Mouse (Mus musculus) heart, embryonic 12.5 days (tissue): ENCODE measurements around the gene Tmem203. TPM values are rescaled to one million over a fixed set of nuclear protein-coding genes. Genes with fewer than 3 reads are reported as not detected.

ENCODE experiments used
- ATAC-seq: fragments of 200-750 bp; cut with Nextera tagmentation; 2 replicates; pipeline ENCODE4 v1.8.0; 2017; ENCODE audit warnings: moderate TSS enrichment, moderate library complexity; ENCODE audit not compliant: insufficient number of reproducible peaks, low FRiP score
- H3K27ac ChIP-seq: fragments of 300-500 bp; sonication (generic); 2 replicates; pipeline ENCODE4 v1.5.1; 2016; ENCODE audit warnings: mild to moderate bottlenecking, moderate library complexity; ENCODE audit not compliant: poor library complexity, severe bottlenecking
- H3K27me3 ChIP-seq: fragments of 300-500 bp; sonication (generic); replicated peaks from 2 replicates; pipeline ENCODE4 v1.6.1; 2016; ENCODE audit warnings: mild to moderate bottlenecking, moderate library complexity
- H3K36me3 ChIP-seq: fragments of 300-500 bp; sonication (generic); 2 replicates; pipeline ENCODE4 v1.6.1; 2016; ENCODE audit warnings: mild to moderate bottlenecking, moderate library complexity
- H3K4me1 ChIP-seq: fragments of 300-500 bp; sonication (generic); replicated peaks from 2 replicates; pipeline ENCODE4 v1.6.1; 2016; ENCODE audit warnings: mild to moderate bottlenecking
- H3K4me2 ChIP-seq: fragments of 300-500 bp; sonication (generic); 2 replicates; pipeline ENCODE4 v1.6.1; 2016; ENCODE audit warnings: mild to moderate bottlenecking, moderate library complexity
- H3K4me3 ChIP-seq: fragments of 300-500 bp; sonication (generic); 2 replicates; pipeline ENCODE4 v1.5.1; 2016; ENCODE audit warnings: mild to moderate bottlenecking
- H3K9ac ChIP-seq: fragments of 300-500 bp; sonication (generic); 2 replicates; pipeline ENCODE4 v1.6.1; 2016; ENCODE audit warnings: mild to moderate bottlenecking, moderate library complexity
- H3K9me3 ChIP-seq: fragments of 300-500 bp; sonication (generic); replicated peaks from 2 replicates; pipeline ENCODE4 v1.6.1; 2016; ENCODE audit warnings: mild to moderate bottlenecking, moderate library complexity
- WGBS: fragments of 180-500 bp; shearing (Covaris S2); methylation state at CpG from one replicate; pipeline ENCODE4 v1.1.7; 2016; 5-methylcytosine and 5-hydroxymethylcytosine counted together
- polyA plus RNA-seq: library from polyadenylated mRNA; unstranded; fragments of >200 nt; fragmentation: Nextera tagmentation; extraction: Ambion mirVana; gene quantifications from 2 replicates; pipeline ENCODE4 v1.2.1, GENCODE M21; 2016

The Tmem203 gene
- polyA plus RNA-seq, 1 experiment from 2014 or later = 18.3 TPM

DNA sequence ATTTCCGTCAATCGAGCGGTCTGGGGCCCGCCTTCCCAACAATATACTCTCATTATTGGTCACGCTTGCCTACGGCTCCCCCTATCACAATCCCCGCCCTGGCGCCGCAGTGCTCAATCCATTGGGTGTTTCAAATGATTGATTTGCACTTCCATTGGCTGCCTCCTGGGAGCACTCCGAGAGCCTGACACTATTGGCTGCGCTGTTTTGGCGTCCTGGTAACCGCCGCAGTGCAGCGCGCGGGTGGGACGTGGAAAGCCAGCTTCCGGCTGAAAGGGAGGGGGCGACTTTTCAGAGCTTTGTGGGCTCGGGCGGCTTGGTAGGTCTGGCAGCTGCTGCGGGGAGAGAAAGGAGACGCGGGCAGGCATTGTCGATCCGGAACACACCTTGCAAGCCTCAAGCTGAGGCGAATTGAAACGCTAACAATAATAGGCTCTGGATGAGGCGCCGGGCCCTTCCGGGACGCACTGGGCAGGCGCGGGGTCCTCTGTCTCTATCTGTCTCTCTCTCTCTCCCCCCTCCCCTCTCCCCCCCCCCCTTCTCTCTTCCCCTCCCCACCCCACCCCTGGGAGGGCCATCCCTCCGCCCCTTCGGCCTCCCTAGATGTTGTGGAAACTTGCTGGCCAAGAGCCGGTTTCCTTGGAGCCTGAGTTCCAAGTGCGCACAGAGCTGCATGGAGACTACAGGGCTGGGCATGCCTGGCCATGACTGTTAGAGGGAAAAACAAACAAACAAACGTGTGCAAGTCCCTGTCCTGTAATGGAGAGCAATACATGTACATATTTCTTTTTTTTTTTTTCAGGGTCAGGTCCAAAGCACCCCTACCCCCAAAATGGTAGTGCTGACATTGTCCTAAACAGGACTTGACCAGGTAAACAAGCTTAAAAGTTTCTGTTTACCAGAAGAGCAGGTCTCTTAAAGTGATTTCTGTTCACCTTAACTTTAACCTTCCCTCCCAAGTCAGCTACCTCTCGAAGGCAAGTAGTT lies 30.2 kb upstream of the Tmem203 start:
- 2% methylated on average over 41 of the region's 41 CpGs for WGBS
- H3K27me3 ChIP-seq = peaks cover 6% of the 10 kb centered on the region
- peak overlapping the region; percentile 65 for H3K9ac ChIP-seq
- H3K4me2 ChIP-seq = peak overlapping the region; percentile 51
- ATAC-seq = peak; percentile 95
- H3K27ac ChIP-seq = peak overlapping the region; percentile 95
- H3K4me1 ChIP-seq = peaks cover 19% of the 10 kb centered on the region
- H3K36me3 ChIP-seq = peaks cover 11% of the 10 kb centered on the region
- H3K9me3 ChIP-seq = no peaks in the 10 kb centered on the region
- H3K4me3 ChIP-seq = peak overlapping the region; percentile 52

DNA sequence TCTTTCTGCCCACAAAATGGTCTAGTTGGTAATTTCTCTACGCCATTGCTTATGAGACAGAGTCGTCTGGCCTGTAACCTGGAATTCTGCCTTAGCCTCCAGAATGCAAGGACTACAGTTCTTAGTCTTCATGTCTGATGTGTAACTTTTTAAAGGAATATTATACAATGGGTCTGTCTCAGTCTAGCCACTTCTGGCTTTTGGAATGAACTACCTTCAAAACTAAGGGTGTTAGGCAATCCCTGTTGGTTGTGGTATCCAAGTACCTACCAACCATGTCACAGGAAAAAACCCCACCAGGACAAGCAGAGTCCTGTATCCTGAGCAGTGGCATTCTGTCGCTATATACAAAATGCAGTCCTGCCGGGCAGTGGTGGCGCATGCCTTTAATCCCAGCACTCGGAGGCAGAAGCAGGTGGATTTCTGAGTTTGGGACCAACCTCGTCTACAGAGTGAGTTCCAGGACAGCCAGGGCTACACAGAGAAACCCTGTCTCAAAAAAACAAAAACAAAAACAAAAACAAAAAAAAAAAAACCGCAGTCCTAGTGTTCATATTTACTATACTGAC lies 29.3 kb upstream of the Tmem203 start:
- 73% methylated on average over 8 of the region's 8 CpGs for WGBS
- Histone ChIP-seq H3K9me3 (no peaks in the 10 kb centered on the region), H3K27ac (peak overlapping the region; percentile 95), H3K9ac (0 out of 2 replicates have a peak overlapping the region, but pooled peaks have one; percentile 65), H3K36me3 (peaks cover 11% of the 10 kb centered on the region), H3K4me3 (peak overlapping the region; percentile 52; the same call in 1 of the 2 replicates), H3K27me3 (peaks cover 14% of the 10 kb centered on the region), H3K4me1 (peaks cover 19% of the 10 kb centered on the region), H3K4me2 (peak overlapping the region; percentile 51)
- no peak for ATAC-seq

DNA sequence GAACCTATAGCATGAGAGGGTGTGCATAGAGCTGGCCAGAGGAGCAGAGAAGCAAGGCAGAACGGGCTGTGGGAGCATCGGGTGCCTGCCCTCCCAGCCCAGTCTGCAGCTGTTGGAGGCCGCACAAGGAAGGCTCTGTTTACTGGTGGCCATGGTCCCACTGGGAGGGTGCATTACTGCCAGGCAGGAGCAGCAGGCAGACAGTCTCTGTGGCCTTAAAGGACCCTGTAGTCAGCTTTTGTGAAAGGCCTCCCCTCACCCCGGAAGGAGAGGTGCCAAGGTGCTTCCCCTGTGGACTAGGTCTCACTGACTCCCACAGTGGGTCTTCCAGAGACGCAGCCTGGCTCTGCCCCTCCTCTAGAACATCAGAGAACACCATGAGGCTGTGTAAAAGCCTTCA lies 28.4 kb upstream of the Tmem203 start:
- ATAC-seq = no peak
- no peak overlapping the region for H3K27ac ChIP-seq
- 88% methylated on average over 5 of the region's 5 CpGs for WGBS

DNA sequence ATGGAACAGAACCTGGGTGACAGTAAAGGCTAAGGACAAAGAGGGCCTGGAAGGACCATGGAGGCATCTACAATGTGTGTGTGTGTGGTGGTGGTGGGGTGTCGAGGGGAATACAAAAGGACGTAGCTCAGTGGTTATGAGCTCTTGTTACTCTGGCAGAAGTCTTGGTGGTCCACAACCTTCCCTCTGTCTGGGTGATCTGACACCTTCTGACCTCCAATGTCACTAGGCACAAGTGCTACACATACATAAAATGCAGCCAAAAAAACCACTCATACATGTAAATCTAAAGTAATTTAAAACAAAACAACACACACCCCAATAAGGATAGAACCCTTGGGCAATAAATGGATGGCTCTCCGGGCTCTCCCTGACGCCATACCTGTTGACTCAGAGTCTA lies 27.8 kb upstream of the Tmem203 start:
- Histone ChIP-seq H3K4me2 (no peak overlapping the region), H3K4me3 (no peak overlapping the region), H3K27ac (no peak overlapping the region), H3K4me1 (peaks cover 19% of the 10 kb centered on the region), H3K9ac (no peak overlapping the region), H3K36me3 (peaks cover 3% of the 10 kb centered on the region; the same call in 1 of the 2 replicates), H3K27me3 (peaks cover 30% of the 10 kb centered on the region), H3K9me3 (no peaks in the 10 kb centered on the region)
- 88% methylated on average over 4 of the region's 4 CpGs for WGBS
- no peak for ATAC-seq

More for the DNA sequence above, 28.4 kb upstream of the Tmem203 start:
- Histone ChIP-seq H3K36me3 (peaks cover 5% of the 10 kb centered on the region), H3K4me2 (no peak overlapping the region), H3K4me1 (peaks cover 19% of the 10 kb centered on the region), H3K4me3 (no peak overlapping the region), H3K27me3 (peaks cover 24% of the 10 kb centered on the region), H3K9me3 (no peaks in the 10 kb centered on the region), H3K9ac (no peak overlapping the region)

DNA sequence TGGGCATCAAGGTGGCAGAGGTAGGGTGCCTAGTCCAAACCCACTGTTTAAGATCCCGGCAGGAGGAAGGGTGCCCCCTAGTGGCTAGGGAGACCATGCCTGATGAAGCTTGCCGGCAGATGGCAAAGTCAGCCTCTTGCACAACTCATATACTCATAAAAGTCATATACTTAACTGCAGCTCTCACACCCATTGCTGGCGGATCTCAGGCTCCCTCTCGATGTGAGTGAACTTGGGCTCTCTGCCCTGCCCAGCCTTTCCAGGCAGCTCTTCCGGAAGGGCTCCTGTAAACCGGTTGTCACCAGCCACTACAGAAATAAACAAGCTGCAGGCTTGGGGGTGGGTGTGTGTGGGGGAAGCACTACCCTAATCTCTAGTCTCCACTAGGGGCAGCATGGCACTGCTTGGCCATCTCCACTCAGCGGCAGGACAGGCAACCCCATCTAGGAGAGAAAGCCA lies 26.8 kb upstream of the Tmem203 start:
- WGBS = under 1% methylated on average over 7 of the region's 7 CpGs
- Histone ChIP-seq H3K4me2 (peak overlapping the region; percentile 60), H3K27me3 (peaks cover 40% of the 10 kb centered on the region), H3K4me3 (peak overlapping the region; percentile 32), H3K27ac (peak overlapping the region; percentile 58), H3K9ac (no peak overlapping the region), H3K4me1 (peaks cover 15% of the 10 kb centered on the region), H3K9me3 (no peaks in the 10 kb centered on the region), H3K36me3 (peaks cover 2% of the 10 kb centered on the region; the same call in 1 of the 2 replicates)
- ATAC-seq = no peak

DNA sequence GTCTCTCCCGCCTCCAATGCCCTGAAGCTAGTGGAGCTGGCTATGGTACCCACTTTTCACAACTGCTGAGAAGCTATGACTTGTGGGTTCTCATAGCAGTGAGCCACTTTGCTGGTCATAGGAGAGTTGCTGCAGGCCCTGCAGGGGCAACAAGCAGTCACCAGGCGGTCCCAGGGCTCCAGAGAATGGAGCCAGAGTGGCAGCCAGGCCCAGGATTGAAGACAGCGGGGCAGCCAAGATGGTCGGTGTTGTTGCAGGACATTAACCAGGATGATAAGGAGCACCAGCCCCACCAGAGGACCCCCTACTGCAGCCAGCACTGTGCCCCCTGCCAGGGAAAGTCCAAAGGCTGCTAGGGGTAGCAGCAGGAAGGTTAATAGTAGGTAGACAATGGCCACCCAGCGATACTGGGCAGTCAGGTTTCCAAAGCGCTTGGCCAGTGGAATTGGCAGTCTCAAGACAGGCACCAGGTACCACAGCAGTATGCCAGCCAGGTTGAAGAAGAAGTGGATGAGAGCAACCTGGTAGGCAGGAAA lies 26.2 kb upstream of the Tmem203 start:
- H3K9me3 ChIP-seq = no peaks in the 10 kb centered on the region

DNA sequence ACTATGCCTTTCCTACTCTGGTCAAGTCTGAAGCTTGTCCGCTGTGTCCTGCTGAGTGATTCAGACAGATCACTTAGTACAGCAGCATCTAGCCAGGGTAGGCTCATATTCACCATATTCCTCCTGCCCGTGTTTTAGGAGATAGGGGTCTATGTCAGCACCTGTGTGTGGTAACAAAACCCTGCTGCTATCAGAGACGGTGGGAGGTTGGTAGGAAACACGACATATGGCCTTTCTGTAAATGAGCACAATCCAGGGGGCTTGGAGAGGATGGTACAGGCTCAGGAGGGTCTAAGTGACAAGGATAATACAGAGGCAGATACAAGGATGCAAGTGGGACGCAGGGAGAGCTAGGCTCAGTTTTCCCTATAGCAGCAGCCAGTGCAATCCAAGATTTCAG lies 25.7 kb upstream of the Tmem203 start:
- Histone ChIP-seq H3K4me3 (no peak overlapping the region), H3K27ac (no peak overlapping the region), H3K4me2 (no peak overlapping the region), H3K9ac (no peak overlapping the region), H3K4me1 (peaks cover 11% of the 10 kb centered on the region), H3K27me3 (peaks cover 51% of the 10 kb centered on the region), H3K36me3 (no peaks in the 10 kb centered on the region), H3K9me3 (no peaks in the 10 kb centered on the region)
- ATAC-seq = no peak
- 72% methylated on average over 5 of the region's 5 CpGs for WGBS

More for the DNA sequence above, 26.2 kb upstream of the Tmem203 start:
- peaks cover 46% of the 10 kb centered on the region for H3K27me3 ChIP-seq
- H3K4me3 ChIP-seq = no peak overlapping the region
- peaks cover 11% of the 10 kb centered on the region for H3K4me1 ChIP-seq
- H3K9ac ChIP-seq = no peak overlapping the region
- 65% methylated on average over 6 of the region's 6 CpGs for WGBS
- ATAC-seq = no peak
- no peaks in the 10 kb centered on the region for H3K36me3 ChIP-seq
- peak overlapping the region; percentile 60 for H3K4me2 ChIP-seq
- no peak overlapping the region for H3K27ac ChIP-seq

DNA sequence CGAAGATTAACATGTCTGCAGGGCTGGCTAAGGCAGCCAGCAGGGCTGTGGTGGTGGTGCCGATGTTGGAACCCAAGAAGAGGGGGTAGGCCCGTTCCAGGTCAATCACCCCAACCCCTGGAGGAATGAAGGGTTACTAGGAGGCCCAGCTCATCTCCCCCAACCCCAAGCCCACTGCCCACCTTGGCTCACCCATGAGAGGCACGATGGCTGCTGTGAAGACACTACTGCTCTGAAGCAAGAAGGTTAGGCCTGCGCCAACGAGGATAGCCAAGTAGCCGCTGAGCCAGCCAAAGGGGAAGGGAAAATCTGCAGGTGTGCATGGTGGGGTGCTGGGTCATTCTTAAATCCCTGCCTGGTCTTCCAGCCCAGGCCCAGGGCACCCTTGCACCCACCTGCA lies 24.7 kb upstream of the Tmem203 start:
- 78% methylated on average over 7 of the region's 7 CpGs for whole genome bisulfite sequencing
- Histone ChIP-seq H3K4me2 (no peak overlapping the region), H3K9ac (no peak overlapping the region), H3K9me3 (no peaks in the 10 kb centered on the region), H3K4me1 (peaks cover 10% of the 10 kb centered on the region), H3K36me3 (no peaks in the 10 kb centered on the region), H3K27me3 (peaks cover 60% of the 10 kb centered on the region), H3K27ac (no peak overlapping the region), H3K4me3 (no peak overlapping the region)
- ATAC-seq = no peak

DNA sequence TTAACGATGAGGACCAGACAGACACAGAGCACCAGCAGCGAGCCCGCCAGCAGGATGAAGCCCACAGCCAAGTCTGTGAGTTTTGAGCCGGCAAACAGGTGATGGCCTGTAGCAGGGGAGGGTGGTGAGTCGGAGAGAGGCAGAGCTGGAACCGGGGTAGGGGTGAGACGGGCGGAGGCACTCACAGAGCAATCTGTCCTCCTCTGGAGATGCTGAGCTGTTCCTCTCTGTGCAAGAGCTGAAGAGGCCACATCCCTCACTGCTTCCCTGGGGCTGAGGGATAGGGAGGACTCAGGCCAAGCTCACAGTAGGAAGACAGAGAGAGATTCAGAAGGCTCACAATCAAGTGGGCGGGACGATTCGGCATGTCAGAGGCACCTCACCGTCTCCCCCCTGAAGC lies 24.2 kb upstream of the Tmem203 start:
- Histone ChIP-seq H3K36me3 (no peaks in the 10 kb centered on the region), H3K27ac (no peak overlapping the region), H3K4me3 (no peak overlapping the region), H3K4me1 (0 out of 2 replicates have a peak, but pooled peaks cover 6% of the 10 kb centered on the region), H3K4me2 (no peak overlapping the region), H3K9me3 (no peaks in the 10 kb centered on the region), H3K9ac (no peak overlapping the region), H3K27me3 (peaks cover 64% of the 10 kb centered on the region)
- WGBS = 46% methylated on average over 12 of the region's 12 CpGs
- no peak for ATAC-seq

DNA sequence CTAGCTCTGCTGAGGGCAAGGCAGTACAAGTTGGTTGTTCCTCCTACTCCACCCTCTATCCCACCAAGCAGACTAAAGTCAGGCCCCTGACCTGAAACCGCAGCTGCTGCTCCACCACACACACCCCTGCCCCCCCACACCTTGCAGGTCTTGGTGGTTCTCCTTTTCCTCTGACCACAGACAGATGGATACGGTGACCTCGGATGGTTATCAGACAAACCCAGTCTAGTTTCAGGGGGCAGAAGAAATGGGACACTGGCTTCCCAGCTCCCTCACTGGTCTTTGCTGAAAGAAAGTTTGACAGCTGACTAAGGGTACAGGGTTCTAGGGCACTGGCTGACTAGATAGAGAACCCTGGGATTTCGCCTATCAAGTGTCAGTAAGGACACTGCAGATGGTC lies 21.8 kb upstream of the Tmem203 start:
- Histone ChIP-seq H3K4me3 (no peak overlapping the region), H3K27me3 (peaks cover 67% of the 10 kb centered on the region), H3K9me3 (no peaks in the 10 kb centered on the region), H3K9ac (no peak overlapping the region), H3K4me2 (no peak overlapping the region), H3K27ac (no peak overlapping the region), H3K4me1 (0 out of 2 replicates have a peak, but pooled peaks cover 2% of the 10 kb centered on the region), H3K36me3 (no peaks in the 10 kb centered on the region)
- no peak for ATAC-seq
- 70% methylated on average over 4 of the region's 4 CpGs for WGBS

DNA sequence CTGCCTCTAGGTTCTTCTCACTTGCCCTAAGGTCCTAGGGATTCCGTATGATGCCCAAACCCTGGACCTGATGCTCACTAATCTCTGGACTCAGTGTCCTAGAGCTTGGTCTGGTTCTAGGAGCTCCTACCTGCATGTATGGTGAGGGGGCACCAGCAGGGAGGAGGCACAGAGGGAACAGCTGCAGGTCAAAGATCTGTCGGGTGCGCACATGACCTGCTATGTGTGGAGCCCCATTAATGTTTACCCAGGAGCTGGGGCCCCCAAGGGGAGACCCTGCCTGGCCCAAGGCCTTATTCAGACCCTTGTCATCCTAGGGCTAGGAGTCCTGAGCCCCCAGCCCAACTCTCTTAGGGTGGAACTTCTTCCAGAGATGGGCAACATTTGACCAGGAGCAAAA lies 21.2 kb upstream of the Tmem203 start, which contains the start of gene Slc34a3:
TSS of gene Slc34a3 (minus strand) at position 315 of the 400 bp plus-strand sequence.
- H3K9me3 ChIP-seq = no peaks in the 10 kb centered on the region
- no peak within 1 kb of the TSS for H3K4me3 ChIP-seq
- H3K36me3 ChIP-seq = no peaks in the 10 kb centered on the region
- no peak within 1 kb of the TSS for H3K9ac ChIP-seq
- no peak within 1 kb of the TSS for H3K4me2 ChIP-seq
- no peak within 1 kb of the TSS for H3K27ac ChIP-seq
- peaks cover 71% of the 10 kb centered on the region for H3K27me3 ChIP-seq
- H3K4me1 ChIP-seq = no peaks in the 10 kb centered on the region
- WGBS = 80% methylated on average over 3 of the region's 3 CpGs
- ATAC-seq = no peak
